10 mouse cellular contexts compared by ENCODE assay signal in genomic region chr7:132402377-132403084, GRCm38 (mm10).
DNase-seq lines count a peak whose midpoint lies in the region; ATAC-seq and TF ChIP-seq lines count a peak whose summit lies in the region.
"Had no signal": no experiment of that assay in that cellular context is flagged by ENCODE, and none has a peak within 500 bp of the region (broad histone marks: within the 10 kb centered on the region; RNA-seq: fewer than 3 reads in every experiment).

No protein-coding gene starts in this region.

- peak; percentile 87 for TF ChIP-seq EP300 in liver, postnatal 0 days (IDR thresholded peaks at IDR 0.05; ENCODE audit: low read depth)
- no peak for TF ChIP-seq EP300 in stomach, postnatal 0 days (optimal IDR thresholded peaks at IDR 0.05)

- no peaks in the 10 kb centered on the region for H3K9me3 ChIP-seq in embryonic facial prominence, embryonic 15.5 days (replicated peaks)
- H3K9me3 ChIP-seq in liver, postnatal 0 days (ENCODE audit: low read length): no peaks in the 10 kb centered on the region
- no peaks in the 10 kb centered on the region for H3K9me3 ChIP-seq in stomach, postnatal 0 days (ENCODE audit: control insufficient read depth, low read length)
- no peaks in the 10 kb centered on the region for H3K9me3 ChIP-seq in forebrain, embryonic 12.5 days
- H3K9me3 ChIP-seq: kidney, embryonic 15.5 days had no signal

- no peaks in the 10 kb centered on the region for H3K36me3 ChIP-seq in thymus, adult 2 months (ENCODE audit: control insufficient read depth, insufficient read depth, low read length)
- H3K36me3 ChIP-seq in embryonic facial prominence, embryonic 15.5 days: no peaks in the 10 kb centered on the region
- H3K36me3 ChIP-seq in liver, postnatal 0 days (replicated peaks; ENCODE audit: insufficient read depth, low read length): no peaks in the 10 kb centered on the region
- no peaks in the 10 kb centered on the region for H3K36me3 ChIP-seq in stomach, postnatal 0 days (ENCODE audit: control insufficient read depth, insufficient read depth, low read length)
- H3K36me3 ChIP-seq in forebrain, embryonic 12.5 days (replicated peaks): no peaks in the 10 kb centered on the region
- H3K36me3 ChIP-seq: kidney, embryonic 15.5 days had no signal

- H3K4me2 ChIP-seq in embryonic facial prominence, embryonic 15.5 days (replicated peaks): no peak overlapping the region
- H3K4me2 ChIP-seq in liver, postnatal 0 days (ENCODE audit: low read depth, low read length): no peak overlapping the region
- no peak overlapping the region for H3K4me2 ChIP-seq in stomach, postnatal 0 days (replicated peaks; ENCODE audit: low read depth)
- H3K4me2 ChIP-seq in forebrain, embryonic 12.5 days: no peak overlapping the region
- H3K4me2 ChIP-seq: kidney, embryonic 15.5 days had no signal

- H3K4me1 ChIP-seq in thymus, adult 2 months (replicated peaks; ENCODE audit: control insufficient read depth, insufficient read depth, low read length): no peaks in the 10 kb centered on the region
- peaks cover 11% of the 10 kb centered on the region; the same call in 1 of the 2 replicates for H3K4me1 ChIP-seq in embryonic facial prominence, embryonic 15.5 days
- H3K4me1 ChIP-seq in liver, postnatal 0 days (ENCODE audit: insufficient read depth): peaks cover 10% of the 10 kb centered on the region; the same call in 1 of the 2 replicates
- H3K4me1 ChIP-seq in stomach, postnatal 0 days (replicated peaks; ENCODE audit: control insufficient read depth, insufficient read depth): no peaks in the 10 kb centered on the region
- peaks cover 30% of the 10 kb centered on the region for H3K4me1 ChIP-seq in forebrain, embryonic 12.5 days
- H3K4me1 ChIP-seq: kidney, embryonic 15.5 days had no signal

- WGBS in thymus, adult 2 months: 17% methylated on average over 10 of the region's 10 CpGs
- 69% methylated on average over 10 of the region's 10 CpGs for WGBS in embryonic facial prominence, embryonic 15.5 days
- WGBS in liver, postnatal 0 days (ENCODE audit: insufficient replicate concordance): 33% methylated on average over 10 of the region's 10 CpGs
- WGBS in stomach, postnatal 0 days: 62% methylated on average over 10 of the region's 10 CpGs
- 88% methylated on average over 10 of the region's 10 CpGs for whole genome bisulfite sequencing in forebrain, embryonic 12.5 days

- peak; percentile 15 for DNase-seq in thymus, adult 2 months
- no peak for DNase-seq in thymus, postnatal 10 days (ENCODE audit: low spot score in 2 of 2)
- no peak for DNase-seq in liver, postnatal 0 days
- no peak for DNase-seq in stomach, postnatal 0 days (ENCODE audit: low spot score)
- no peak for DNase-seq in adrenal gland, postnatal 25 days
- no peak for DNase-seq in embryo, embryonic 10 days (ENCODE audit: low spot score)

- H3K27ac ChIP-seq in thymus, adult 2 months (ENCODE audit: control insufficient read depth, insufficient read depth, low read length): no peak overlapping the region
- H3K27ac ChIP-seq in embryonic facial prominence, embryonic 15.5 days (replicated peaks): 0 out of 2 replicates have a peak overlapping the region, but pooled peaks have one; percentile 2
- H3K27ac ChIP-seq in liver, postnatal 0 days (ENCODE audit: low read depth): no peak overlapping the region; the same call in 1 of the 2 replicates
- H3K27ac ChIP-seq in stomach, postnatal 0 days (replicated peaks): no peak overlapping the region
- H3K27ac ChIP-seq in forebrain, embryonic 12.5 days: no peak overlapping the region
- H3K27ac ChIP-seq: kidney, embryonic 15.5 days had no signal

- TF ChIP-seq POLR2A in thymus, adult 2 months (IDR thresholded peaks at IDR 0.05; ENCODE audit: control insufficient read depth, extremely low read depth, insufficient read depth, low read length, poor library complexity): no peak

- TF ChIP-seq CTCF in thymus, adult 2 months (IDR thresholded peaks at IDR 0.05; ENCODE audit: borderline replicate concordance, control insufficient read depth, extremely low read depth, insufficient read depth, low read length, poor library complexity): no peak
- peak; percentile 60 for TF ChIP-seq CTCF in liver, postnatal 0 days (IDR thresholded peaks at IDR 0.05; ENCODE audit: low read depth)
- TF ChIP-seq CTCF in stomach, postnatal 0 days (IDR thresholded peaks at IDR 0.05; ENCODE audit: low read depth): peak; percentile 13; the same call in 1 of the 2 replicates

- no peak for ATAC-seq in embryonic facial prominence, embryonic 15.5 days (ENCODE audit: insufficient number of reproducible peaks, low FRiP score, low TSS enrichment, low read depth)
- peak; percentile 83 for ATAC-seq in liver, postnatal 0 days
- peak; percentile 56; the same call in 1 of the 2 replicates for ATAC-seq in stomach, postnatal 0 days (ENCODE audit: low FRiP score, low TSS enrichment)
- no peak for ATAC-seq in forebrain, embryonic 12.5 days (ENCODE audit: low FRiP score)
- ATAC-seq: Patski had no signal

- no peak overlapping the region for H3K9ac ChIP-seq in embryonic facial prominence, embryonic 15.5 days
- H3K9ac ChIP-seq in liver, postnatal 0 days (replicated peaks): no peak overlapping the region
- no peak overlapping the region for H3K9ac ChIP-seq in stomach, postnatal 0 days (ENCODE audit: low read length)
- H3K9ac ChIP-seq in forebrain, embryonic 12.5 days: no peak overlapping the region
- H3K9ac ChIP-seq: kidney, embryonic 15.5 days had no signal

- H3K4me3 ChIP-seq in thymus, adult 2 months (ENCODE audit: control insufficient read depth, insufficient read depth, low read length): no peak overlapping the region
- H3K4me3 ChIP-seq in embryonic facial prominence, embryonic 15.5 days (replicated peaks): no peak overlapping the region
- H3K4me3 ChIP-seq in liver, postnatal 0 days (ENCODE audit: low read depth, low read length): no peak overlapping the region
- H3K4me3 ChIP-seq in stomach, postnatal 0 days (ENCODE audit: low read depth, low read length): no peak overlapping the region
- H3K4me3 ChIP-seq in forebrain, embryonic 12.5 days (replicated peaks): no peak overlapping the region
- H3K4me3 ChIP-seq: kidney, embryonic 15.5 days had no signal

- H3K27me3 ChIP-seq in thymus, adult 2 months (ENCODE audit: control insufficient read depth, insufficient read depth, low read length): no peaks in the 10 kb centered on the region
- H3K27me3 ChIP-seq in embryonic facial prominence, embryonic 15.5 days: no peaks in the 10 kb centered on the region
- no peaks in the 10 kb centered on the region for H3K27me3 ChIP-seq in liver, postnatal 0 days (ENCODE audit: insufficient read depth, low read length)
- no peaks in the 10 kb centered on the region for H3K27me3 ChIP-seq in stomach, postnatal 0 days (ENCODE audit: control insufficient read depth, insufficient read depth, low read length)
- no peaks in the 10 kb centered on the region; the same call in 1 of the 2 replicates for H3K27me3 ChIP-seq in forebrain, embryonic 12.5 days
- H3K27me3 ChIP-seq: kidney, embryonic 15.5 days; Patski had no signal

Comparison
In these comparisons a context has a peak if more than half of its experiments do, and no peak if none do; other contexts are left out.
1. ATAC-seq: peak in liver, postnatal 0 days (single experiment) and stomach, postnatal 0 days (single experiment); none in embryonic facial prominence, embryonic 15.5 days (single experiment) and forebrain, embryonic 12.5 days (single experiment).